ENCODE assay signal across 1 mouse cellular context in the genomic region with DNA sequence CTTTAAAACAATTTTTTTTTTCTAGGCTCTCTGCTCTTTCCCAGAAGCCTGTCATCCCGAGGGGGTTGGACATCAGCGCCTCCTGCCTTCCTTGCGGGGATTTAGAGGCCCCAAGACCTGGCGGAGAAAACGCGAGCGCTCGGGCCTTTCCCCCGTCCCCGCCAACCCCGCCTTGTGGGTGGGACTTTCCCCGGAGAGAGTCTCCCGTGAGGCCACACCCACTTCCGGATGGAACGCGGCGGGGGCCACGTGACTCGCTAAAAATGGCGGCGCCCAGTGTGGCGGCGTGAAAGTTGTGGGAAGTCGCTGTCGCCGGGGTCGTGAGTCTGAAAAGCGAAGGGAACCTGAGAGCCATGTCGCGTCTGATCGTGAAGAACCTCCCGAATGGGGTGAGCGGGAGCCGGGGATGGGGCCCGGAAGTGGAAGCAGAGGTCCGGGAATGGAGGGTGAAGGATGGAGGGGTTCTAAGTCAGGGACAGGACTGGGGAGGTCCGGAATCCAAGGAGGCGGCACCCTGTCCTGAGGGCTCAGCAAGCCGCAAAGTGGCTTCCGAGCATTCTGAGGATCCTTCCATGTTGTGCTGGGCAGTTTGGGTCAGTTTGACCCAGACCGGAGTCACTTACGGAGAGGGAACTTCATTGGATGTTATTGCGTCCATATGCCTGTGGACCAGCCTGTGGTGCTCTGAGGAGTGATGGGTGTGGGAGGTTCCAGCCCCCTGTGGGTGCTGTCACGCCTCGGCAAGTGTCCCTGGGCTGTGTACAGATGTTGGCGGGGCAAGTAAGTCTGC.
TF ChIP-seq lines count a peak whose summit lies in the region.

Gene Rbm19 (plus strand): TSS at position 205 of the 790 bp plus-strand sequence.

TF ChIP-seq in MEL, 35 proteins besides CTCF, POLR2A, EP300 and RAD21 (continued from another document):
- TF ChIP-seq ZMIZ1 (IDR thresholded peaks at IDR 0.05; ENCODE audit: low read depth, low read length) (no peak), MAFK (IDR thresholded peaks at IDR 0.05; ENCODE audit: borderline replicate concordance, low read depth, low read length) (no peak), NRF1 (IDR thresholded peaks at IDR 0.05; ENCODE audit: insufficient read depth, low read depth, low read length, poor library complexity, severe bottlenecking) (0 out of 2 replicates have a peak, but pooled peaks have one; percentile 22), USF2 (IDR thresholded peaks at IDR 0.05; ENCODE audit: borderline replicate concordance in 1 of 2, insufficient read depth in 1 of 2, low read depth in 1 of 2, low read length in 2 of 2) (peak in 1 of 2 experiments; percentile 89; a peak in 3 of 4 replicates), ZKSCAN1 (IDR thresholded peaks at IDR 0.05; ENCODE audit: low read depth, low read length) (no peak), UBTF (IDR thresholded peaks at IDR 0.05; ENCODE audit: borderline replicate concordance, insufficient read depth, low read depth, low read length) (no peak), HCFC1 (IDR thresholded peaks at IDR 0.05; ENCODE audit: low read depth, low read length) (peak; percentile 90), SIN3A (IDR thresholded peaks at IDR 0.05; ENCODE audit: low read length) (peak; percentile 99), POLR2AphosphoS5 (IDR thresholded peaks at IDR 0.05; ENCODE audit: borderline replicate concordance, low read depth, low read length) (no peak), CHD1 (IDR thresholded peaks at IDR 0.05; ENCODE audit: low read depth, low read length) (no peak), TBP (IDR thresholded peaks at IDR 0.05; ENCODE audit: low read depth, low read length) (peak; percentile 69; the same call in 1 of the 2 replicates)
TF ChIP-seq in MEL: peak in this region for 13.
